Mouse (Mus musculus): ENCODE results near the gene Thrap3. TPM values are rescaled to one million over a fixed set of nuclear protein-coding genes. Genes with fewer than 3 reads are reported as not detected.
"Not testable (repeated sequence)": the region's sequence is repeated elsewhere in the genome, so short reads cannot be mapped to it uniquely, and the experiment has no call there.

Gene Thrap3
- polyA plus RNA-seq, 1 experiment = 122 TPM

DNA sequence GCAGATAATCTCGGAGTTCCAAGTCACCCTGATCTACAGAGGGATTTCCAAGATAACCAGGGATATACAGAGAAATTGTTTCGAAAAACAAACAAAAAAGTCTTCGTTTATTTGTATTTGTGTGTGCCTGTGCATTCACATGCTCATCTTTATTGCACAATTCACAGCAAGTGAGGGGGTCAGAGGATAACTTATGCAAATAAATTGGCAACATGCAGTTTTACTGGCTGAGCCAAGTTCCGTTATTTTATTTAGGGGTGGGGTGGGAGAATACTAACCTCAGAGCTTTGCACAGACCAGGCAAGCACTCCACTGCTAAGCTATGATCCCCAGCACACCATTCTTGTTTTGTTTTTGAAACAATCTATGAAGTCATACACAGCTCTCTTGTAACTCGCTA lies 28.8 kb downstream of the Thrap3 start:
- Histone ChIP-seq H3K27ac (ENCODE audit: insufficient read depth, low read length) (no peak overlapping the region), H3K27me3 (ENCODE audit: control insufficient read depth, insufficient read depth, low read length) (no peaks in the 10 kb centered on the region), H3K4me3 (replicated peaks; ENCODE audit: insufficient read depth, low read depth, low read length) (no peak overlapping the region), H3K4me1 (ENCODE audit: control insufficient read depth, insufficient read depth, low read length) (no peaks in the 10 kb centered on the region)
- DNase-seq = no peak
- TF ChIP-seq CTCF (IDR thresholded peaks at IDR 0.05; ENCODE audit: borderline replicate concordance, insufficient read depth, low read depth, low read length) (no peak), POLR2A (IDR thresholded peaks at IDR 0.05; ENCODE audit: borderline replicate concordance, insufficient read depth, low read length) (no peak)
- 82% methylated on average over 5 of the region's 5 CpGs for WGBS

DNA sequence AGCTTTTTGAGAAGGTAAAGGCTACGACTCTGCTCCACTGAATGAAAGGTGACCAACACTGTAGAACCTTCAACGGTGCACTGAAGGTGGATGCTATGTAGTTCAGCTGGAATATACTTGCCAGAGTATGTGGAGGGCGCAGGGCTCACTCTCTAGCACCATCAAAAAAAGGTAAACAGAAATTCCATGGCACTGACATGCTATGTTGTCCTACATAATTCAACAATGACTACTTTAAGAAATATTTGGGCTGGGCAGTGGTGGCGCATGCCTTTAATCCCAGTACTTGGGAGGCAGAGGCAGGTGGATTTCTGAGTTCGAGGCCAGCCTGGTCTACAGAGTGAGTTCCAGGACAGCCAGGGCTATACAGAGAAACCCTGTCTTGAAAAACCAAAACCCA lies 31.8 kb downstream of the Thrap3 start:
- peak in 1 of 2 experiments; percentile 4 for DNase-seq
- WGBS = 98% methylated on average over 5 of the region's 5 CpGs
- H3K4me1 ChIP-seq (ENCODE audit: control insufficient read depth, insufficient read depth, low read length); H3K27me3 ChIP-seq (ENCODE audit: control insufficient read depth, insufficient read depth, low read length); H3K27ac ChIP-seq (ENCODE audit: insufficient read depth, low read length); H3K4me3 ChIP-seq (replicated peaks; ENCODE audit: insufficient read depth, low read depth, low read length): not testable (repeated sequence)

DNA sequence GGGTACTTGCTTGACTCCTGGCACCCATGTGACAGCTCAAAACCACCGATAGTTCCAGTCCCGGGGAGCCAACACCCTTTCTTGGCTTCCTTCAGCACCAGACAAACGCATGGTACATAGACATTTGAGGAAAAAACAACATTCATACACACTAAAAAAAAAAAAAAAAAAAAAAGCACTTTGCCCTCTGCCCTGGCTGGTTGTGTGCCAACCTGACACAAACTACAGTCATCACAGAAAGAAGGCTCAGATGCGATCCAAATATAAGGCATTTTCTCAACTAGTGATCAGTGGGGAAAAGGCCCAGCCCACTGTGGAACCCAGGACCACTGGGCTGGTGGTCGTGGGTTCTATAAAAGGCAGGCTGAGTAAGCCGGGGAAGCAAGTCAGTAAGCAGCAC lies 33.7 kb downstream of the Thrap3 start:
- no peaks in the 10 kb centered on the region for H3K4me1 ChIP-seq (ENCODE audit: control insufficient read depth, insufficient read depth, low read length)

DNA sequence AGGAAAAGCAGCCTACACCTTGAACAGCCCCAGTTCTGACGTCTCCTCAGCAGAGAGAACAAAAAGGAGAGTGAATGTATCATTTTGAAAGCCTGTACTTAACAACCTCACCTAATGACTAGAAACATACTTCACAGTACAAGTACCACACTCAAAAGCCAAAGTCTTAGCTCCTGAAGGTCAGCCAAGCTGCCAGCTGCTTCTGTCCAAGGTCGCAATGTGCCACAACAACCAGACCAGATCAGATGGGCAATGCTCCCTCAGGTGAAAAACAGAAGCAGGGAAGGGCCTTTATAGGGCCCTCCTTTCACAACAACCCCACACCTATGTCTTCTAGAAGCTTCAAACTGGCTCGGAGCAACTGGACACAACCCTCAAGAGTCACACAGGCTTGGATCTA lies 36.5 kb downstream of the Thrap3 start:
- no peaks in the 10 kb centered on the region; the same call in 1 of the 2 replicates for H3K4me1 ChIP-seq (ENCODE audit: control insufficient read depth, insufficient read depth, low read length)
- no peak overlapping the region for H3K4me3 ChIP-seq (replicated peaks; ENCODE audit: insufficient read depth, low read depth, low read length)
- H3K27me3 ChIP-seq (ENCODE audit: control insufficient read depth, insufficient read depth, low read length) = no peaks in the 10 kb centered on the region
- no peak overlapping the region for H3K27ac ChIP-seq (ENCODE audit: insufficient read depth, low read length)
- 61% methylated on average over 3 of the region's 3 CpGs for WGBS
- no peak for TF ChIP-seq POLR2A (IDR thresholded peaks at IDR 0.05; ENCODE audit: borderline replicate concordance, insufficient read depth, low read length)
- DNase-seq = no peak

More for the DNA sequence above, 33.7 kb downstream of the Thrap3 start:
- no peak overlapping the region for H3K27ac ChIP-seq (ENCODE audit: insufficient read depth, low read length)
- no peak overlapping the region for H3K4me3 ChIP-seq (replicated peaks; ENCODE audit: insufficient read depth, low read depth, low read length)
- TF ChIP-seq CTCF (IDR thresholded peaks at IDR 0.05; ENCODE audit: borderline replicate concordance, insufficient read depth, low read depth, low read length) (no peak), POLR2A (IDR thresholded peaks at IDR 0.05; ENCODE audit: borderline replicate concordance, insufficient read depth, low read length) (no peak)
- H3K27me3 ChIP-seq (ENCODE audit: control insufficient read depth, insufficient read depth, low read length) = no peaks in the 10 kb centered on the region
- 78% methylated on average over 6 of the region's 6 CpGs for WGBS
- DNase-seq = peak in 1 of 2 experiments; percentile 3

DNA sequence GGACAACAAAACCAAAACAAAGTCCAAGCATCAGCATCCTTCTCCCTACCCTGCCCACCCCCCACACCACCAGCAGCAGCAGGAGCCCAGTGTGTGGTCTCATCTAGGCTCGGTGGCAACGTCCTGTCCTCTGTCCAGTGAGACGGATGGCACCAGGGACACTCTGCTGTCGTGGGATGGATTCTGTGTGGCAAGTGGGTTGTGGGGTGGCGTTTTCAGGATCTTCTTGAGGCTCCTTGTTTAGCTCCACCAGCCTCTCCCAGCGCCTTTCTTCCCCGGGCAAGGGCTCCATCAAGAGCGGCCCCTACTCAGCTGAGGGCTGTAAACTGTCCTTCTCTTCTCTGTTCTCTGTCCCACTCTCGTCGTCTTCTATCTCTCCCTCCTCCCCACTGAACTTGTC lies 37.5 kb downstream of the Thrap3 start:
- H3K4me3 ChIP-seq (replicated peaks; ENCODE audit: insufficient read depth, low read depth, low read length); H3K27me3 ChIP-seq (ENCODE audit: control insufficient read depth, insufficient read depth, low read length); H3K27ac ChIP-seq (ENCODE audit: insufficient read depth, low read length); DNase-seq; H3K4me1 ChIP-seq (ENCODE audit: control insufficient read depth, insufficient read depth, low read length): not testable (repeated sequence)
- WGBS = 51% methylated on average over 10 of the region's 10 CpGs

DNA sequence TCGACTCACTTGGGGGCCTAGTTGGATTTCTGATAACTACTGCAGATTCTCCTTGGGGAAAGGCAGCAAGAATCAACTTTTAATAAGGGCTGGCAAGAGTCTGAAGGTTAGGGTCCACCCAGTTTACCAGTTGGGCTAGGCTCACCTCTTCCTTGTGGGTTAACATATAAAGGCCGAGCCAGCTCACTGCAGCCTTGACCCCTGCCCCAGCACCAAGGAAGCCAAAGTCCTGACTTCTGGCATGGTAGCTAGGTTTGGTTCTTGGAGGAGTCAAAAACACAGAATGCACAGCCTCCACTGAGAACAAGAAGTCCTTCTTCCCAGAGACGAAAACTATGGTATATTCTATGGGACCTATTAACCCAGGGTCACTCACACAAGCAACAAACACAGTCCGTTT lies 38.9 kb downstream of the Thrap3 start:
- TF ChIP-seq CTCF (IDR thresholded peaks at IDR 0.05; ENCODE audit: borderline replicate concordance, insufficient read depth, low read depth, low read length) = no peak
- no peak for TF ChIP-seq POLR2A (IDR thresholded peaks at IDR 0.05; ENCODE audit: borderline replicate concordance, insufficient read depth, low read length)
- DNase-seq = no peak
- Histone ChIP-seq H3K4me1 (ENCODE audit: control insufficient read depth, insufficient read depth, low read length) (no peaks in the 10 kb centered on the region; the same call in 1 of the 2 replicates), H3K4me3 (replicated peaks; ENCODE audit: insufficient read depth, low read depth, low read length) (no peak overlapping the region), H3K27ac (ENCODE audit: insufficient read depth, low read length) (no peak overlapping the region), H3K27me3 (ENCODE audit: control insufficient read depth, insufficient read depth, low read length) (no peaks in the 10 kb centered on the region)
- WGBS = 79% methylated on average over 4 of the region's 4 CpGs

DNA sequence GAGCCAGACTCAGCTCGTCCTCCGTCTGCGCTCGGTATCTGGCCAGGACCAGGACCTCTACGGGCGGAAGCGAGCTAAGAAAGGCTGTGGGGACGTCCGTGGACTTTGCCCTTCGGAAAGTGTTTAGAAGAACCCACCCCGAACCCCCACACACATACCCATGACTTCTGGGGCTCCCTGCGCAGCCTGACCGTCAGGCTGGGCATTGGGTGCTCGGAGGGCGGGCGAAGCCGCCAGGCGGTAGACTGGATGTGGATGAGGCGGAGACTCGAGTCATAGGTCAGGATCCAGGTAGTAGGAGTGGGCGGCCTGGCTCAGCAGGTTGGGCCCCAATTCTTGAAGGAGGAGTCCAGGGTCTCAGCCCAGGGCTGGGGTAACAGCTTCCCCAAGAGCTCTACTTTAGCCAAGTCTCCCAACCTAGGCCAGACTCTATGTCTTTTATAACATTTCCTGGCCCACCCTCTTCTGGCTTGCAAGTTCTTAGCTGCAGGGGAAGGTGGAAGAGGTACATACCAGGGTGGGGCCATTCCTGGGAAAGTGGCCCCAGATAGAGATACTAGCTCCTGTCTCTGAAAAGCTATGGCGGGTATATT lies 39.4 kb downstream of the Thrap3 start, which contains the start of gene Sh3d21:
Gene Sh3d21, minus strand, starts transcription at position 425 of the 593 bp plus-strand sequence.
- H3K4me3 ChIP-seq (replicated peaks; ENCODE audit: insufficient read depth, low read depth, low read length) = peak within 1 kb of the TSS; percentile 71
- H3K4me1 ChIP-seq (ENCODE audit: control insufficient read depth, insufficient read depth, low read length) = no peaks in the 10 kb centered on the region; the same call in 1 of the 2 replicates
- peak in 1 of 2 experiments; percentile 27 for DNase-seq
- no peaks in the 10 kb centered on the region for H3K27me3 ChIP-seq (ENCODE audit: control insufficient read depth, insufficient read depth, low read length)
- WGBS = 5% methylated on average over 22 of the region's 22 CpGs
- peak within 1 kb of the TSS; percentile 10; the same call in 1 of the 2 replicates for H3K27ac ChIP-seq (ENCODE audit: insufficient read depth, low read length)
- no peak for TF ChIP-seq CTCF (IDR thresholded peaks at IDR 0.05; ENCODE audit: borderline replicate concordance, insufficient read depth, low read depth, low read length)
- no peak for TF ChIP-seq POLR2A (IDR thresholded peaks at IDR 0.05; ENCODE audit: borderline replicate concordance, insufficient read depth, low read length)

DNA sequence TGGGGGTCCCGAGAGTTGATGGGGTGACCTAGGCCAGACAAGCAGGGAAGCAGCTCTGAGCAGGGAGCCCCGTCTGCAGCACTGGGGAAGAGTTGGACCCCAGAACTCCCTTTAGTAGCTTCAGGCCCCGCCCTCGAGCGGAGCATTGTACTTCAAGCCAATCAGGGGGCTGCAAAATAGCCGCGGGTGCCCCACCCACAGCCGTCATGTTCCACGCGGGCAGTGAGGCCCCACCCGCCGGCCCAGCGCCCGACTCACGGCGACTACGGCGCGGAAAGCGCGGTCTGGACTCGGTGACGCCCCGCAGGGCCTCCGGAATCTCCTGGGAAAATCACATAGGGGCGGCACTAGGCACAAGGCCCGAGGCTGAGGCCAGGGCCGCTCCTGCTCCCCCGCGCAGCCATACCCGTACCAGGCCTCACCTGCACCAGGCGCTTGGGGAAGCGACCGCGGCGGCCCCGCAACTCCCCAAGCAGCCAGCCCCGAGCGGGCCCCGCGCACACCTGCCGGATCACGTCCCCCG lies 40.0 kb downstream of the Thrap3 start:
- Histone ChIP-seq H3K4me1 (ENCODE audit: control insufficient read depth, insufficient read depth, low read length) (no peaks in the 10 kb centered on the region; the same call in 1 of the 2 replicates), H3K4me3 (replicated peaks; ENCODE audit: insufficient read depth, low read depth, low read length) (peak overlapping the region; percentile 71), H3K27ac (ENCODE audit: insufficient read depth, low read length) (peak overlapping the region; percentile 10; the same call in 1 of the 2 replicates), H3K27me3 (ENCODE audit: control insufficient read depth, insufficient read depth, low read length) (no peaks in the 10 kb centered on the region)
- no peak for TF ChIP-seq CTCF (IDR thresholded peaks at IDR 0.05; ENCODE audit: borderline replicate concordance, insufficient read depth, low read depth, low read length)
- peak; percentile 21; the same call in 1 of the 2 replicates for TF ChIP-seq POLR2A (IDR thresholded peaks at IDR 0.05; ENCODE audit: borderline replicate concordance, insufficient read depth, low read length)
- peak; percentile 79 to 83 for DNase-seq
- under 1% methylated on average over 44 of the region's 44 CpGs for WGBS

All from cerebellum, adult 2 months (tissue).